Mouse (Mus musculus) hindbrain, embryonic 15.5 days (tissue): ENCODE data around the gene Dusp6. TPM values are rescaled to one million over a fixed set of nuclear protein-coding genes. Genes with fewer than 3 reads are reported as not detected.

Source experiments
- ATAC-seq: fragments of 200-750 bp; cut with Nextera tagmentation; 2 replicates; pipeline ENCODE4 v1.8.0; 2017; ENCODE audit warnings: low read depth, moderate number of reproducible peaks, moderate TSS enrichment; ENCODE audit not compliant: low FRiP score
- H3K27ac ChIP-seq: fragments of 300-500 bp; sonication (generic); replicated peaks from 2 replicates; pipeline ENCODE4 v1.5.1; 2015; ENCODE audit warnings: mild to moderate bottlenecking, inconsistent platforms
- H3K27me3 ChIP-seq: fragments of 300-500 bp; sonication (generic); 2 replicates; pipeline ENCODE4 v1.6.1; 2015; ENCODE audit warnings: control low read depth, inconsistent platforms
- H3K36me3 ChIP-seq: fragments of 300-500 bp; sonication (generic); 2 replicates; pipeline ENCODE4 v1.6.1; 2015; ENCODE audit warnings: control low read depth, inconsistent platforms
- H3K4me1 ChIP-seq: fragments of 300-500 bp; sonication (generic); replicated peaks from 2 replicates; pipeline ENCODE4 v1.6.1; 2015; ENCODE audit warnings: control low read depth, inconsistent platforms
- H3K4me2 ChIP-seq: fragments of 300-500 bp; sonication (generic); 2 replicates; pipeline ENCODE4 v1.6.1; 2015; ENCODE audit warnings: moderate library complexity, mild to moderate bottlenecking, inconsistent platforms
- H3K4me3 ChIP-seq: fragments of 300-500 bp; sonication (generic); 2 replicates; pipeline ENCODE4 v1.5.1; 2015; ENCODE audit warnings: mild to moderate bottlenecking, inconsistent platforms
- H3K9ac ChIP-seq: fragments of 300-500 bp; sonication (generic); 2 replicates; pipeline ENCODE4 v1.6.1; 2015; ENCODE audit warnings: inconsistent platforms
- H3K9me3 ChIP-seq: fragments of 300-500 bp; sonication (generic); 2 replicates; pipeline ENCODE4 v1.6.1; 2016; ENCODE audit warnings: control low read depth, inconsistent platforms
- WGBS: fragments of 180-500 bp; shearing (Covaris S2); methylation state at CpG from one replicate; pipeline ENCODE4 v1.1.7; 2015; 5-methylcytosine and 5-hydroxymethylcytosine counted together
- polyA plus RNA-seq: library from polyadenylated mRNA; unstranded; fragments of >200 nt; fragmentation: Nextera tagmentation; extraction: Ambion mirVana; gene quantifications from 2 replicates; pipeline ENCODE4 v1.2.1, GENCODE M21; 2015

The Dusp6 gene
- polyA plus RNA-seq, 1 experiment from 2014 or later = 28.9 TPM

DNA sequence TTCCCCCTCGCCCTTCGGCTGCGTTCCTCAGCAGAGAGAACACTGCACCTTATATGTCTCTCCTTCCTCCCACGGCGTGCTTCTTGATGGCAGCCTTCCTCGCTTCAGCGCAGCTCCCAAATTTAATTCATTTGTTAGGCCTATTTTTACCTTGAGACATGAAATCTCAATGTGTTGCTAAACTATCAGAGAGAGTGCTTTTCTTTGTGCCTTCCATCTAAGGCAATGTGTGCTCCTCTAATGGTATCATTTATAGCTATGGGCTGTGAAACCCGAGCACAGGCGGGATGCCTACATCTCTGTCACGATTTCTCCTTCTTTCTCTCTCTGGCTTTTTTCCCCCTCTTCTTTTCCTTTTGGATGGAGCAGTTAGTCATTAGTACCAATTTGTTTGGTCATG, 47.2 kb downstream of the Dusp6 start:
- no peak for ATAC-seq
- Histone ChIP-seq H3K36me3 (no peaks in the 10 kb centered on the region), H3K9ac (no peak overlapping the region), H3K9me3 (no peaks in the 10 kb centered on the region), H3K4me3 (no peak overlapping the region), H3K4me2 (no peak overlapping the region), H3K4me1 (no peaks in the 10 kb centered on the region), H3K27ac (no peak overlapping the region; the same call in 1 of the 2 replicates), H3K27me3 (no peaks in the 10 kb centered on the region)
- 79% methylated on average over 10 of the region's 10 CpGs for WGBS

DNA sequence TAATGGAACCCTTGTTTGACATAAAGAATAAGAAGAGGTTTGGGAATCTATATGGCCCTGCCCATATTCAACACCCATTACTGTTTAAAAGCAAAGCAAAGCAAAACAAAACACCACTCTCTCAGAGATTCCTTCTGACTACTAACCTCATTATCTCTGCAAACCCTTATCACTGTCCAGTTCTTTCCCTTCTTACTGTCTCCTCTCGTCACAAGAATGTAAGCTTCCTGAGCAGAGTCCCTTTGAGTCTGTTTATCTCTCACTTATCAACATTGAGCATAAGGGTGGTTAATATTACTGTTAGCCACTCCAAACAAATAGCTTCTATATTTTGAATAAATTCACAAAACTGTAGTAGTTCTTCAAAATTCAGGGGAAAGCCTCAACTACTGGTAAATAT, 48.9 kb downstream of the Dusp6 start:
- Histone ChIP-seq H3K4me3 (no peak overlapping the region), H3K9ac (no peak overlapping the region), H3K27ac (no peak overlapping the region), H3K9me3 (no peaks in the 10 kb centered on the region), H3K4me2 (no peak overlapping the region), H3K27me3 (no peaks in the 10 kb centered on the region), H3K4me1 (no peaks in the 10 kb centered on the region), H3K36me3 (no peaks in the 10 kb centered on the region)
- WGBS = 93% methylated on average over 1 of the region's 1 CpGs
- no peak for ATAC-seq

DNA sequence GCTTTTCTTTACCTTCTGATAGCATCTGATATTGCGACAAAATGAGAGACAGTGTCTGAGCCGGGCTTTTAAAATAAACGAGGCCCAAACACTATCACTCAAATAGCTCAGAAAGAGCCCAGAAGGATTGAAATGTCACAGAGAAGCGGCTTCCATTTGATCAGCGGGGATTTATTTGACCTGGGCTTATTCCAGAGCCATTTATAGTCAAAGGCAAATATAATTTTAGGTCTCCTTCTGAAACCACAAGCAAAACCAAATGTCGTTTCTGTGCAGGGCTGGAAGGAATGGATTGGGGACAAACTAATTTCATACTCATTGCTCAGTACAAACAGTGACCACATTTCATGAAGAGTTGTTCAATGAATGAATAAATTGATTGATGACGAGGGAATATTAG, 51.3 kb downstream of the Dusp6 start:
- no peak overlapping the region for H3K27ac ChIP-seq
- WGBS = 77% methylated on average over 7 of the region's 7 CpGs
- ATAC-seq = no peak

DNA sequence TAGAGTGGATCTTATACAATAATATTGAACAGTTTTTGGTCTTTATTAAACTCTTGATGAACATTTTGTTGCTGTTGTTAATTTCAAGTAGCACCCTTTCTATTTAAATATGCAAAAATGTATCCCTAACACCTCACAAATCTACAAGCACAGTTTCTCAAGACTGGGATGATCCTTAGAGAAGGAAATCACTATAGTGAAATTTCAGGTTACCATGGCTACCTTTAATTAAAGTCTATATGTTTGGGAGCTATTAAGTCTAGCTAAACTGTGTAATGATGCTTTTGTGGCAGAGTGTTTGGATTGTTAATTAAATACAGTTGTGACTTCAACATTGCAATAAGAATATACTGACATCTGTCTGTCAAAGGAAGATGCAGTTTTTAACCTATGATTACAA, 54.0 kb downstream of the Dusp6 start:
- Histone ChIP-seq H3K4me1 (no peaks in the 10 kb centered on the region), H3K4me2 (no peak overlapping the region), H3K27ac (no peak overlapping the region), H3K9ac (no peak overlapping the region), H3K27me3 (no peaks in the 10 kb centered on the region), H3K4me3 (no peak overlapping the region), H3K9me3 (no peaks in the 10 kb centered on the region), H3K36me3 (no peaks in the 10 kb centered on the region)
- ATAC-seq = no peak

More for the DNA sequence above, 51.3 kb downstream of the Dusp6 start:
- Histone ChIP-seq H3K9me3 (no peaks in the 10 kb centered on the region), H3K4me2 (no peak overlapping the region), H3K9ac (no peak overlapping the region), H3K4me1 (no peaks in the 10 kb centered on the region), H3K36me3 (no peaks in the 10 kb centered on the region), H3K27me3 (no peaks in the 10 kb centered on the region), H3K4me3 (no peak overlapping the region)

Other genes starting within 250 kb of the Dusp6 start
- gene Poc1b, start 156.2 kb upstream of the Dusp6 start, polyA plus RNA-seq = 11.5 and 15.4 TPM in 2 replicates
- 3.0 and 3.3 TPM in 2 replicates for gene Galnt4, start 155.1 kb upstream of the Dusp6 start, polyA plus RNA-seq
- gene Phxr2, start 136.9 kb upstream of the Dusp6 start, polyA plus RNA-seq = not detected in 2 replicates